Mouse (Mus musculus) forebrain, postnatal 0 days (tissue): ENCODE measurements around the gene Shisal2a. TPM values are rescaled to one million over a fixed set of nuclear protein-coding genes. Genes with fewer than 3 reads are reported as not detected.
A peak's percentile ranks its signal among the peaks of the same experiment; 100 is the strongest.

Source experiments
- ATAC-seq: fragments of 200-750 bp; cut with Nextera tagmentation; 2 replicates; pipeline ENCODE4 v1.8.0; 2017; ENCODE audit warnings: mild to moderate bottlenecking, moderate library complexity
- DNase-seq: peaks from one replicate; pipeline ENCODE4 v3.0.0-alpha.2; 2015
- H3K27ac ChIP-seq: fragments of 300-500 bp; sonication (generic); 2 replicates; pipeline ENCODE4 v1.5.1; 2014; ENCODE audit warnings: low read depth, mild to moderate bottlenecking, antibody characterized with exemption, low read length, moderate library complexity, mixed read lengths
- H3K27me3 ChIP-seq: fragments of 300-500 bp; sonication (generic); 2 replicates; pipeline ENCODE4 v1.6.1; 2014; ENCODE audit warnings: mild to moderate bottlenecking, low read length, mixed read lengths; ENCODE audit not compliant: insufficient read depth
- H3K36me3 ChIP-seq: fragments of 300-500 bp; sonication (generic); 2 replicates; pipeline ENCODE4 v1.6.1; 2014; ENCODE audit warnings: mild to moderate bottlenecking, moderate library complexity; ENCODE audit not compliant: insufficient read depth
- H3K4me1 ChIP-seq: fragments of 300-500 bp; sonication (generic); 2 replicates; pipeline ENCODE4 v1.6.1; 2014; ENCODE audit warnings: antibody characterized with exemption; ENCODE audit not compliant: insufficient read depth
- H3K4me2 ChIP-seq: fragments of 300-500 bp; sonication (generic); 2 replicates; pipeline ENCODE4 v1.6.1; 2014; ENCODE audit warnings: low read depth, mild to moderate bottlenecking, moderate library complexity
- H3K4me3 ChIP-seq: fragments of 300-500 bp; sonication (generic); 2 replicates; pipeline ENCODE4 v1.5.1; 2014; ENCODE audit warnings: low read depth, low read length, mixed read lengths
- H3K9ac ChIP-seq: fragments of 300-500 bp; sonication (generic); 2 replicates; pipeline ENCODE4 v1.6.1; 2014; ENCODE audit warnings: mild to moderate bottlenecking
- H3K9me3 ChIP-seq: fragments of 300-500 bp; sonication (generic); 2 replicates; pipeline ENCODE4 v1.6.1; 2016; ENCODE audit warnings: low read length
- CTCF ChIP-seq: sonication (generic); IDR thresholded peaks from 2 replicates; pipeline ENCODE4 v1.5.1; 2016; ENCODE audit warnings: antibody characterized with exemption, control low read depth, low read depth
- WGBS: fragments of 180-500 bp; shearing (Covaris S2); extraction: QIAGEN DNeasy Blood & Tissue Kit; methylation state at CpG from one replicate; pipeline ENCODE4 v1.1.7; 2014; 5-methylcytosine and 5-hydroxymethylcytosine counted together
- polyA plus RNA-seq: library from polyadenylated mRNA; unstranded; fragments of >200 nt; fragmentation: Nextera tagmentation; extraction: Ambion mirVana; gene quantifications from 2 replicates; pipeline ENCODE4 v1.2.1, GENCODE M21; 2015
- total RNA-seq: library from RNA; depleted of rRNA; stranded (reverse); fragments of >200 nt; gene quantifications from 2 replicates; pipeline ENCODE4 v1.2.3, GENCODE M21; 2014

Shisal2a gene
- total and polyA plus RNA-seq, 2 experiments from 2014 or later = 1.9 to 4.9 TPM

- Histone ChIP-seq H3K4me1 (no peaks in the 10 kb centered on the region), H3K9me3 (no peaks in the 10 kb centered on the region), H3K27me3 (no peaks in the 10 kb centered on the region), H3K9ac (no peak overlapping the region), H3K4me3 (no peak overlapping the region), H3K4me2 (no peak overlapping the region), H3K27ac (no peak overlapping the region), H3K36me3 (peaks cover 24% of the 10 kb centered on the region)
- peak; percentile 93 for TF ChIP-seq CTCF
- DNase-seq (peak; percentile 91), ATAC-seq (peak; percentile 90)
- WGBS = 15% methylated on average over 4 of the region's 4 CpGs
Observed at GRCm38 (mm10) chr4:108339277-108339690, 43.9 kb downstream of the Shisal2a start.

GRCm38 (mm10) chr4:108338811-108339210 lies 44.3 kb downstream of the Shisal2a start:
- no peak overlapping the region for H3K27ac ChIP-seq
- WGBS = 49% methylated on average over 10 of the region's 10 CpGs
- 0 out of 2 replicates have a peak, but pooled peaks have one; percentile 1 for ATAC-seq

GRCm38 (mm10) chr4:108338321-108338733 lies 44.8 kb downstream of the Shisal2a start:
- ATAC-seq = no peak
- H3K9me3 ChIP-seq = no peaks in the 10 kb centered on the region
- no peaks in the 10 kb centered on the region for H3K27me3 ChIP-seq
- WGBS = 51% methylated on average over 9 of the region's 9 CpGs
- no peak overlapping the region for H3K4me2 ChIP-seq
- H3K4me1 ChIP-seq = no peaks in the 10 kb centered on the region
- H3K4me3 ChIP-seq = no peak overlapping the region
- no peak for TF ChIP-seq CTCF
- peaks cover 30% of the 10 kb centered on the region for H3K36me3 ChIP-seq
- H3K27ac ChIP-seq = no peak overlapping the region
- DNase-seq = no peak
- no peak overlapping the region for H3K9ac ChIP-seq

More at GRCm38 (mm10) chr4:108338811-108339210, 44.3 kb downstream of the Shisal2a start:
- Histone ChIP-seq H3K27me3 (no peaks in the 10 kb centered on the region), H3K9me3 (no peaks in the 10 kb centered on the region), H3K36me3 (peaks cover 28% of the 10 kb centered on the region), H3K4me3 (no peak overlapping the region), H3K4me1 (no peaks in the 10 kb centered on the region), H3K9ac (no peak overlapping the region), H3K4me2 (no peak overlapping the region)
- TF ChIP-seq CTCF = no peak
- DNase-seq = no peak

- Histone ChIP-seq H3K4me1 (no peaks in the 10 kb centered on the region), H3K4me3 (no peak overlapping the region), H3K36me3 (peaks cover 30% of the 10 kb centered on the region), H3K9me3 (no peaks in the 10 kb centered on the region), H3K27me3 (no peaks in the 10 kb centered on the region), H3K9ac (no peak overlapping the region), H3K4me2 (no peak overlapping the region), H3K27ac (no peak overlapping the region)
- ATAC-seq = no peak
- no peak for DNase-seq
- no peak for TF ChIP-seq CTCF
- 33% methylated on average over 3 of the region's 3 CpGs for WGBS
Observed at GRCm38 (mm10) chr4:108337817-108338216, 45.3 kb downstream of the Shisal2a start.

- H3K27me3 ChIP-seq = no peaks in the 10 kb centered on the region
- H3K4me2 ChIP-seq = no peak overlapping the region
- WGBS = 79% methylated on average over 2 of the region's 2 CpGs
- no peak overlapping the region for H3K27ac ChIP-seq
- ATAC-seq (no peak), DNase-seq (no peak)
- H3K9ac ChIP-seq = no peak overlapping the region
- no peak for TF ChIP-seq CTCF
- H3K9me3 ChIP-seq = no peaks in the 10 kb centered on the region
- H3K4me1 ChIP-seq = no peaks in the 10 kb centered on the region
- H3K36me3 ChIP-seq = peaks cover 30% of the 10 kb centered on the region
- no peak overlapping the region for H3K4me3 ChIP-seq
Observed at GRCm38 (mm10) chr4:108336765-108337164, 46.4 kb downstream of the Shisal2a start.

GRCm38 (mm10) chr4:108335413-108335812 lies 47.7 kb downstream of the Shisal2a start:
- no peaks in the 10 kb centered on the region for H3K9me3 ChIP-seq
- no peaks in the 10 kb centered on the region for H3K4me1 ChIP-seq
- ATAC-seq (no peak), DNase-seq (no peak)
- H3K27ac ChIP-seq = no peak overlapping the region
- no peaks in the 10 kb centered on the region for H3K27me3 ChIP-seq
- no peak for TF ChIP-seq CTCF
- WGBS = 89% methylated on average over 6 of the region's 6 CpGs
- H3K4me2 ChIP-seq = no peak overlapping the region
- H3K4me3 ChIP-seq = no peak overlapping the region
- H3K9ac ChIP-seq = no peak overlapping the region
- H3K36me3 ChIP-seq = peaks cover 30% of the 10 kb centered on the region

- H3K36me3 ChIP-seq = peaks cover 15% of the 10 kb centered on the region
Observed at GRCm38 (mm10) chr4:108332041-108332440, 51.1 kb downstream of the Shisal2a start.

More at GRCm38 (mm10) chr4:108332041-108332440, 51.1 kb downstream of the Shisal2a start:
- H3K4me2 ChIP-seq = no peak overlapping the region
- DNase-seq = no peak
- H3K9ac ChIP-seq = no peak overlapping the region
- no peak for ATAC-seq
- no peak for TF ChIP-seq CTCF
- WGBS = 88% methylated on average over 9 of the region's 9 CpGs
- H3K27ac ChIP-seq = no peak overlapping the region
- H3K4me1 ChIP-seq = 0 out of 2 replicates have a peak, but pooled peaks cover 7% of the 10 kb centered on the region
- no peaks in the 10 kb centered on the region for H3K27me3 ChIP-seq
- H3K9me3 ChIP-seq = no peaks in the 10 kb centered on the region
- H3K4me3 ChIP-seq = no peak overlapping the region
